ENCODE assay signal across 8 mouse cellular contexts in the genomic region with DNA sequence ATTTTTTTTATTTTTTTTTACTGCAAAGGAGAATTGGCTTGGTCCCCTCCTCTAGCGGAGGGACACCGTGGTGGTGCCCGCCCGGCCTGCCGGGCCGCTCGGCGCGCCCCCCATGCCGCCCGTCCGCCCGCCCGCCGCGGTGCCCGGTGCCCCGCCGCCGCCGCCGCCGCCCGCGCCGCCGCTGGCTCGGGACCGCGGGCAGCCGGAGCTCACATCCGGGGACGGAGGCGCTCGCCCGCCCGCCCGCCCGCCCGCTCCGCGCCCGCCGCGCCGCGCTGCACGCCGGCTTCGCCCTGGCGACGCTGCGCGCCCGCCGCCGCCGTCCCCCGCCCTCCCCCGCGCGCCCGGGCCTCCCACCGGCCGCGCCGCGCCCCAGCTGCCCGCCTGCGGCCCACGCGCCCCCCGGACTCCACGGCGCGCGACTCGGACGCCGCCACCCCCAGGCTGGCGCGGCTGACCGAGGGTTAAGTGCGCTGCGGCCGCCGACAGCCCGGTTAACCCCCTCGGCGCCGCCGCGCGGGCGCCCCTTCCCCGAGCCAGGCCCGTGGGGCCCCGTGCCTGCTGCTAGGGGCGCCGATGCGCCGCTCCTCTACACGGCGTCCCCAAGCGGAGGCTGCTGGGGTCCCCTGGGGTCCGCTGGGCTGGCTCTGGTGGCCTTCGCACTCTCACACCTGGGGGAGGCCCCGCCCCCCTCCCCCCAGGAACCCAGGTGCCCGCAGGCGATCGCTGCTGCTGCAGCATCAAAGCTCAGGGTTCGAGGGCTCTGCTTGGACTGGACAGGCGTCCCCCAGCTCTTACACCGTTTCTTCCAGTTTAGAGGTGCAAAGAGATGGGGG.
DNase-seq lines count a peak whose midpoint lies in the region; ATAC-seq and TF ChIP-seq lines count a peak whose summit lies in the region.

No protein-coding gene starts in this region.

- under 1% methylated on average over 56 of the region's 114 CpGs for WGBS in forebrain, embryonic 13.5 days
- under 1% methylated on average over 105 of the region's 114 CpGs for WGBS in kidney, postnatal 0 days
- WGBS in midbrain, embryonic 13.5 days = under 1% methylated on average over 49 of the region's 114 CpGs

- H3K36me3 ChIP-seq in forebrain, embryonic 13.5 days (ENCODE audit: poor library complexity, severe bottlenecking) = no peaks in the 10 kb centered on the region
- no peaks in the 10 kb centered on the region for H3K36me3 ChIP-seq in kidney, postnatal 0 days (ENCODE audit: insufficient read depth, low read length)
- H3K36me3 ChIP-seq in midbrain, embryonic 13.5 days = no peaks in the 10 kb centered on the region

- H3K27ac ChIP-seq in forebrain, embryonic 13.5 days = 0 out of 2 replicates have a peak overlapping the region, but pooled peaks have one; percentile 31
- H3K27ac ChIP-seq in kidney, postnatal 0 days = peak overlapping the region; percentile 47; the same call in 1 of the 2 replicates
- peak overlapping the region; percentile 70 for H3K27ac ChIP-seq in midbrain, embryonic 13.5 days

- H3K4me3 ChIP-seq in forebrain, embryonic 13.5 days = peak overlapping the region; percentile 67
- peak overlapping the region; percentile 58 for H3K4me3 ChIP-seq in kidney, postnatal 0 days (replicated peaks; ENCODE audit: low read depth, low read length)
- peak overlapping the region; percentile 64 for H3K4me3 ChIP-seq in midbrain, embryonic 13.5 days (replicated peaks)

- TF ChIP-seq CTCF in kidney, postnatal 0 days (IDR thresholded peaks at IDR 0.05; ENCODE audit: low read depth) = no peak

- no peaks in the 10 kb centered on the region for H3K9me3 ChIP-seq in forebrain, embryonic 13.5 days (replicated peaks)
- no peaks in the 10 kb centered on the region for H3K9me3 ChIP-seq in kidney, postnatal 0 days (replicated peaks; ENCODE audit: low read length)
- no peaks in the 10 kb centered on the region for H3K9me3 ChIP-seq in midbrain, embryonic 13.5 days

- peak; percentile 93 for DNase-seq in heart, adult 11 months
- no peak for DNase-seq in heart, adult 8-10 months (ENCODE audit: low spot score)
- peak; percentile 13 for DNase-seq in urinary bladder, postnatal 25 days (ENCODE audit: low spot score)
- DNase-seq in urinary bladder, postnatal 10 days (ENCODE audit: low spot score) = no peak
- DNase-seq in kidney, postnatal 0 days (ENCODE audit: low spot score) = no peak
- peak; percentile 30 for DNase-seq in thymus, postnatal 0 days (ENCODE audit: low spot score)

- peak; percentile 78 for ATAC-seq in forebrain, embryonic 13.5 days
- ATAC-seq in kidney, postnatal 0 days (replicated peaks; ENCODE audit: low FRiP score, low read depth) = peak; percentile 77; the same call in 1 of the 2 replicates
- ATAC-seq in midbrain, embryonic 13.5 days = peak; percentile 85

- H3K9ac ChIP-seq in forebrain, embryonic 13.5 days = peak overlapping the region; percentile 80
- H3K9ac ChIP-seq in kidney, postnatal 0 days (ENCODE audit: low read depth, low read length) = peak overlapping the region; percentile 84
- H3K9ac ChIP-seq in midbrain, embryonic 13.5 days (replicated peaks) = peak overlapping the region; percentile 78

- peaks cover 42% of the 10 kb centered on the region for H3K27me3 ChIP-seq in forebrain, embryonic 13.5 days
- H3K27me3 ChIP-seq in kidney, postnatal 0 days (ENCODE audit: insufficient read depth, low read length) = no peaks in the 10 kb centered on the region
- H3K27me3 ChIP-seq in midbrain, embryonic 13.5 days = peaks cover 24% of the 10 kb centered on the region

- H3K4me2 ChIP-seq in forebrain, embryonic 13.5 days = peak overlapping the region; percentile 83
- H3K4me2 ChIP-seq in kidney, postnatal 0 days (ENCODE audit: low read length) = peak overlapping the region; percentile 93
- peak overlapping the region; percentile 85 for H3K4me2 ChIP-seq in midbrain, embryonic 13.5 days (replicated peaks)

- peaks cover 18% of the 10 kb centered on the region for H3K4me1 ChIP-seq in forebrain, embryonic 13.5 days
- H3K4me1 ChIP-seq in kidney, postnatal 0 days (replicated peaks; ENCODE audit: insufficient read depth, low read length) = peaks cover 5% of the 10 kb centered on the region; the same call in 1 of the 2 replicates
- H3K4me1 ChIP-seq in midbrain, embryonic 13.5 days (replicated peaks) = peaks cover 26% of the 10 kb centered on the region

Comparison
In these comparisons a context has a peak if more than half of its experiments do, and no peak if none do; other contexts are left out.
1. DNase-seq: peak in heart, adult 11 months (single experiment), urinary bladder, postnatal 25 days (single experiment) and thymus, postnatal 0 days (single experiment); none in heart, adult 8-10 months (single experiment), urinary bladder, postnatal 10 days (single experiment) and kidney, postnatal 0 days (single experiment).
2. Peak in every context shown above with its lines, with median percentiles within 50 percentile points of each other: ATAC-seq, H3K27ac ChIP-seq, H3K4me2 ChIP-seq, H3K4me3 ChIP-seq and H3K9ac ChIP-seq.